Mouse (Mus musculus) CD8-positive naive resting alpha-beta T cell, adult 2 months (primary cell): ENCODE measurements around the gene Olfr763.
"Not testable (repeated sequence)": the region's sequence is repeated elsewhere in the genome, so short reads cannot be mapped to it uniquely, and the experiment has no call there.

Experiments
- DNase-seq, 2 experiments: peaks; one replicate each; pipeline ENCODE4 v3.0.0; 2022; ENCODE audit warnings: low read depth in 2 of 2, low spot score in 2 of 2

The Olfr763 gene

DNA sequence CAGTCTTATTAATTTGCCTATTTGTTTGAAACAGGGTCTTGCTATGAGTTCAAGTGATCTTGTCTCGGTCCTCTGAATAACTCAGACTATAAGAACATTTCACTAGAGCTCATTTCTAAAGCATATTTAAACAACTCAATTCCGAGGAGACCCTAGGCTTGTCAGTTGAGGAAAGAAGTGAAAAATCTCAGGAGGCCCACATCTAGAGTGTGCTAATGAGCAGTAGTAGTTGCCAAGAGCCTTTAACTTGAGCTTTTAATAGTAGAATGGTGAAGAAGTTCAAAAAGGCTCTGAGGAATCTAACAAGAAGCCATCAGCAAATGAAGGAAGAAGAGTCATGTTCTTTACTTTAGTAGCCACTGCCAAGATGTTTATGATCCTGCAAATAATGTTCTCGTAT lies 29.2 kb downstream of the Olfr763 start, which contains the start of gene Olfr764-ps1:
Gene Olfr764-ps1, minus strand, starts transcription at position 101 of the 400 bp plus-strand sequence.
- no peak for DNase-seq

DNA sequence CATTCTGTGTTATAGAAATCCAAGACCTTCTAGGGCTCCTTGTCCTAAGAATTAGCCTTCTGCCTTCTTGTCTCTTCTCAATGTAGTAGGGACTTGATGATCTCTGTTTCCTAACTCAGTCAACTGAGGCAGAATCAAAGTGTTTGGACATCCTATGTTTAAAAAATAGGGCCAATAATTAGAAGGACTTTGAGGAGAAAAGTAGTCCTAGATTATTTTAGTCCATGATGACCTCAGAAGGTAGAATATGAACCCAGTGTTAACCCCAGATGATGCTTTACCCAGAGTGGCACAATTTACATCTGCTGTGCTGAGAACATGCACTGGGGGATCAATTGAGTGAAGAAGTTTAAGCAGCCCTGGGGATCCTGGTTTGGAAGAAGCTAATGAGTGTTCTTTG lies 39.3 kb downstream of the Olfr763 start, which contains the start of gene Olfr765:
Gene Olfr765, minus strand, starts transcription at position 101 of the 400 bp plus-strand sequence.
- DNase-seq = not testable (repeated sequence)
